Mouse (Mus musculus) stomach, embryonic 15.5 days (tissue): ENCODE data around the gene Hs1bp3. TPM values are rescaled to one million over a fixed set of nuclear protein-coding genes. Genes with fewer than 3 reads are reported as not detected.

ENCODE experiments used
- ATAC-seq: fragments of 200-750 bp; cut with Nextera tagmentation; 2 replicates; pipeline ENCODE4 v1.8.0; 2017; ENCODE audit warnings: low read depth, moderate number of reproducible peaks, moderate TSS enrichment; ENCODE audit not compliant: insufficient read depth, low FRiP score
- H3K27ac ChIP-seq: fragments of 300-500 bp; sonication (generic); 2 replicates; pipeline ENCODE4 v1.5.1; 2015; ENCODE audit warnings: mild to moderate bottlenecking, inconsistent platforms
- H3K27me3 ChIP-seq: fragments of 300-500 bp; sonication (generic); replicated peaks from 2 replicates; pipeline ENCODE4 v1.6.1; 2015; ENCODE audit warnings: inconsistent platforms
- H3K36me3 ChIP-seq: fragments of 300-500 bp; sonication (generic); 2 replicates; pipeline ENCODE4 v1.6.1; 2015; ENCODE audit warnings: inconsistent platforms
- H3K4me1 ChIP-seq: fragments of 300-500 bp; sonication (generic); 2 replicates; pipeline ENCODE4 v1.6.1; 2015; ENCODE audit warnings: inconsistent platforms
- H3K4me2 ChIP-seq: fragments of 300-500 bp; sonication (generic); 2 replicates; pipeline ENCODE4 v1.6.1; 2015; ENCODE audit warnings: mild to moderate bottlenecking, inconsistent platforms
- H3K4me3 ChIP-seq: fragments of 300-500 bp; sonication (generic); replicated peaks from 2 replicates; pipeline ENCODE4 v1.5.1; 2015; ENCODE audit warnings: inconsistent platforms
- H3K9ac ChIP-seq: fragments of 300-500 bp; sonication (generic); 2 replicates; pipeline ENCODE4 v1.6.1; 2015; ENCODE audit warnings: inconsistent platforms
- H3K9me3 ChIP-seq: fragments of 300-500 bp; sonication (generic); 2 replicates; pipeline ENCODE4 v1.6.1; 2016; ENCODE audit warnings: inconsistent platforms
- WGBS: fragments of 180-500 bp; shearing (Covaris S2); methylation state at CpG from one replicate; pipeline ENCODE4 v1.1.7; 2015; 5-methylcytosine and 5-hydroxymethylcytosine counted together
- polyA plus RNA-seq: library from polyadenylated mRNA; unstranded; fragments of >200 nt; fragmentation: Nextera tagmentation; extraction: Ambion mirVana; gene quantifications from 2 replicates; pipeline ENCODE4 v1.2.1, GENCODE M21; 2015

The Hs1bp3 gene
- polyA plus RNA-seq, 1 experiment from 2014 or later = 14.5 TPM

DNA sequence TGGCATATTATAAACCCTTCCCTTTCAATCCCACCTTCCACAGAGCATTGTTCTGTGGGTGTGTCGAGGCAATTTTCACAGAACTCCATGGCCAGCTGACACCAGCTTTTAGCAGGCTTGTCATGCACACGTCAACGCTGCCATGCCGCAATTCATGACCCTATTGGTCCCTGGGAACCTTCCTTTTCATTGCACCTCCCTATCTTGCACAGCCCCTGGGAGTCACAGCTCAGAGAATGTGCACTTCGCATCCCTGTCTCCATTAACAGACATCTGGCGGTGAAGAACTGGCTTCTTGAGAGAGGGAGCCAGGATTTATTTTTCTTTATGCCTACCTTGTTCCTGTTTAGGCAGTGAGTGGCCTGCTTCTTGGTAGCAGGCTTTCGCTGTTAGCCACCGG is 25.7 kb downstream of the Hs1bp3 start:
- 91% methylated on average over 8 of the region's 8 CpGs for WGBS
- H3K9me3 ChIP-seq = no peaks in the 10 kb centered on the region
- H3K4me3 ChIP-seq = no peak overlapping the region
- H3K27ac ChIP-seq = no peak overlapping the region
- no peak overlapping the region for H3K4me2 ChIP-seq
- H3K4me1 ChIP-seq = peaks cover 10% of the 10 kb centered on the region
- peaks cover 19% of the 10 kb centered on the region for H3K36me3 ChIP-seq
- no peak for ATAC-seq
- no peak overlapping the region for H3K9ac ChIP-seq
- no peaks in the 10 kb centered on the region for H3K27me3 ChIP-seq

DNA sequence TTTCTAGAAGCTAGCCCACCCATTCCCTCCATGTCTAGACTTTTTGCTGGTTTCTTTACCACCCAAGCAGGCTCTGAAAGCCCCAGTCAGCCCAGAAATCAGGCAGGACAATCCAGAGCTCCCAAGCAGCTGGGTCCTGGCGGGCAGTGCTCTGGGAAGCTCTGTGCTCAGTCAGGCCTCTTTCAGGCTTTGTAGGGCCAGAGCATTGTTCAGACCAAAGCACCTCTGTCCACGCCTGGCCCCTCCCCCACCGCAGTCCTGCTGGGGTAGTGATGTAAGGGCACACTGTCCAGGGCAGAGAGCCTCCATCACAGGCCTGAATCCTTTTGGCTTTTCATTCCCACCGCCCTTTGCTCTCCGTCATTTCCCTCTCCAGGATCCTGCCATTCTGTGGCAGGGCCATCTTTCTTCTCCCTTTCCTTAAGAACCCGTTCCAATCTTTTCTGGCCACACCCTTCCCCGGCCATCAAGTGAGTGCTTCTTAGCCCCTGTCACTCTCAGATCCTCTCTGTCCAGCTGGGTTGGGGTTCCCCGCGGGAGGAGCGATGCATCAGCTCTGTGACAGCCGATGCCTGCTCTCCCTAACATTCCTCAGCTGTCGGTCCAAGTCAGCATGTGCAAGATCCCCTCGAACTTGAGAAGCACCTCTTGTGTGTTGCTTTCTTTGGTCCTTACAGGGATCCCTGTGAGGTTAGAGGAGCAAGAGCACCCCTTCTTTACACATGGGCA is 26.5 kb downstream of the Hs1bp3 start:
- 42% methylated on average over 13 of the region's 13 CpGs for WGBS
- Histone ChIP-seq H3K9me3 (no peaks in the 10 kb centered on the region), H3K27ac (no peak overlapping the region)

DNA sequence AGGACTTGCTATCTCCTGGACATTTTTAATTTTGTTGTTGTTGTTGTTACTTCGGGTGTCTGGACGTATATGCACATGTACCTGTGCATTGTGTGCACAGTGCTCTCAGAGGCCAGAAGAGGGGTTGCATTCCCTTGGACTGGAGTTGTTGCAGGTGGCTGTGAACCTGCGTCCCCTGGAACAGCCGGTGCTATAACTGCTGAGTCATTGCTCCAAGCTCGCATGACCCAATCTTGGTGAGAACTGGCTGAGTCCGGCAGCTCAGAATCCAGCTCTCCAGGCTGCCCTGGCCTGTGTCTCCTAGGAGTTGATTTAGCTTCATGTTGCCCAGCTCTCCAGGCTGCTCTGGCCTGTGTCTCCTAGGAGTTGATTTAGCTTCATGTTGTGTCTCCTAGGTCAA is 27.8 kb downstream of the Hs1bp3 start:
- WGBS = 85% methylated on average over 6 of the region's 6 CpGs
- Histone ChIP-seq H3K27ac (no peak overlapping the region), H3K9ac (no peak overlapping the region), H3K36me3 (peaks cover 11% of the 10 kb centered on the region), H3K9me3 (no peaks in the 10 kb centered on the region), H3K27me3 (no peaks in the 10 kb centered on the region), H3K4me3 (no peak overlapping the region), H3K4me1 (peaks cover 10% of the 10 kb centered on the region), H3K4me2 (no peak overlapping the region)
- no peak for ATAC-seq

More for the DNA sequence above, 26.5 kb downstream of the Hs1bp3 start:
- H3K36me3 ChIP-seq = peaks cover 19% of the 10 kb centered on the region
- no peaks in the 10 kb centered on the region for H3K27me3 ChIP-seq
- no peak overlapping the region for H3K4me2 ChIP-seq
- H3K4me3 ChIP-seq = no peak overlapping the region
- no peak for ATAC-seq
- no peak overlapping the region for H3K9ac ChIP-seq
- peaks cover 10% of the 10 kb centered on the region for H3K4me1 ChIP-seq

DNA sequence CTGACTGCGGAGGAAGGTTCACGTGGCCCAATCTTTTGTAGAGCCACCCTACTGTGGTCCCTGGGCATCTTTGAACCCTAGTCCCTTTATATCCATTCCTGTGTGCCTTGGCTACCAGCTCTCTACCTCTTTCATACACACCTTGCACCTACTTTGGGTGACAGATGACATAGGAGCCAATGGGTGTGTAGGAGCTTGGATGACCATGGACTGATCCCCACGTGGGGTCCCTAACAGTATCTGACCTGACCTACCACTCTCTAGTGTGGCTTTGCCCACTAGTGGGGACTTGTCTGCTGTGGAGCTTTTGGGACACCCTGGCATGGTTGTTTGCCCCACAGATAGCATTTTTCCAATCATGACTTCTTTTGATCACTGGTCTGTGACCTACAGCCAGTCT is 30.1 kb downstream of the Hs1bp3 start:
- Histone ChIP-seq H3K4me1 (peaks cover 4% of the 10 kb centered on the region), H3K36me3 (no peaks in the 10 kb centered on the region), H3K9me3 (no peaks in the 10 kb centered on the region), H3K4me3 (no peak overlapping the region), H3K9ac (no peak overlapping the region), H3K4me2 (no peak overlapping the region), H3K27ac (no peak overlapping the region), H3K27me3 (no peaks in the 10 kb centered on the region)
- ATAC-seq = no peak
- WGBS = 95% methylated on average over 3 of the region's 3 CpGs

DNA sequence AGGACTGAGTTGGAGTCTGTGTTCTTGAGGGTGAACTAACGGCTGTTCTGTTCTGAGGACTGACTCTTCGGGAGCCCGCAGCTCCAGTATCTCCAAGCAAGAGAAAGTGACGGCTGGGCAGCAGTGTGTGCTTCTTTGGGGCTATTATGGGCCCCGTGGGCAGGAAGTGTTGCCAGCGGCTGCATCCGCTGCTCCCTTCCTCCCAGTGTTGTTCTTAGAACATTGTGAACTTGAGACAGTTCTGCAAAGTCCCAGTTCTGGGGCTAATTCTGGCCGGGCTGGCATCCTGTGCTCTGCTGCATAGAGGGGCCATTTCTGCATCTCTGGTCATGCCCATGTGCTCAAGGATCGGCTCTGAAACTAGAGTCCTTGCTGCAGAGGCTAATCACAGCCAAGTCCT is 31.7 kb downstream of the Hs1bp3 start:
- no peak overlapping the region for H3K4me3 ChIP-seq
- no peaks in the 10 kb centered on the region for H3K36me3 ChIP-seq
- H3K9ac ChIP-seq = no peak overlapping the region
- no peaks in the 10 kb centered on the region for H3K27me3 ChIP-seq
- H3K4me1 ChIP-seq = peaks cover 10% of the 10 kb centered on the region
- WGBS = 61% methylated on average over 9 of the region's 9 CpGs
- H3K4me2 ChIP-seq = no peak overlapping the region
- no peak for ATAC-seq
- peak overlapping the region; percentile 55; the same call in 1 of the 2 replicates for H3K27ac ChIP-seq
- no peaks in the 10 kb centered on the region for H3K9me3 ChIP-seq

DNA sequence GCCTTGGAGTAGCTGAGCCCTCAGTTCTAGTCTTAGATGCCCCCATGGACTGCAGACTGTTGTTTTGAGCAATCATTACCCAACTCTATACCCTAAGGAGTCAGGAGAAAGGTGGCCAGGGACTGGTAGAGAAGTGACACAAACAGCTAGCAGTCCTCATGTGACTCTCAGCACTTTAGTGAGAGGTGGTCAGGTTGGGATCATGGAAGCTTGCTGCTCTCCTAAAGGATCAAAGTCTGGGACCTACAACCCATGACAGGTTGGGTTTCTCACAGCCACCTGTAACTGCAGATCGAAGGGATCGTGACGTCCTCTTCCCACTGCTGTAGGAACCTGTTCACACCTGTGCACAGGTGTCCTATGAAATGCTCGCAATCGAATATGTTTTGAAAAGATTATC is 32.3 kb downstream of the Hs1bp3 start:
- Histone ChIP-seq H3K4me3 (no peak overlapping the region), H3K9me3 (no peaks in the 10 kb centered on the region), H3K36me3 (no peaks in the 10 kb centered on the region), H3K4me1 (peaks cover 12% of the 10 kb centered on the region), H3K27me3 (no peaks in the 10 kb centered on the region), H3K9ac (no peak overlapping the region), H3K4me2 (no peak overlapping the region), H3K27ac (no peak overlapping the region)
- WGBS = 90% methylated on average over 5 of the region's 5 CpGs
- no peak for ATAC-seq

DNA sequence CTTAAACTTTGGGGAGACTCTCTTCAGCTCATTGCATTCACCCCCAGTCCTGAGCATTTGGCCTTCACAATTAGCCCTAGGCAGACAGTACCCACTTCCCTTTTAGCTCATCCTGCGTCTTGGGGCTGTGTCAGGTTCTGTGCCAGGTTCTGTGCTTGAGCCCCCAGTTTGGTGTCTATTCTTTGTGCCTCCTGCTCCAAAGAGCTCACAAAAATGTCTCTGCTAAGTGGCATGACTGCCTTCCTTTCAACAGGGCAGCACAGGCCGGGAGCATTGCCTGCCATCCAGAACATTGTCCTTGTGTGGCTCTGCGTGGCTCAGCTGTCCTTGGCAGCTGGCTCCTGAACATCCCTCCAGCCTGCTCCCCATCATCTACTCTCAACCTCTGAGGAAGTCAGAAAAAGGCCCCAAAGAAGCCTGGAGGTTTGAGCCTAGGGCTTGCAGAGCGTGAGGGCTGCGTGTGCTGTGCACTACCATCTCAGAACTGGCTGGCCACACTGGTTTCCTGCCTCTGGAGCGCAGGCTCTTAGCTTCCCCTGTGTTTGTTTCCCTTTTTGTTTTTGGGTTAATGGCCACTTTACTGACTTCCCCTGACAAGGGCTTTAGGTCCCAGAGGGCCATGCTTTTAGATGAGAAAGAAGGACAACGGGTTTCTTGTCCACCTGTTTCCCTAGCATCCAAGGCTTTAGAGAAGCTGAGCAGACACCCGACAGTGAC is 34.7 kb downstream of the Hs1bp3 start:
- peaks cover 15% of the 10 kb centered on the region for H3K4me1 ChIP-seq
- H3K9ac ChIP-seq = no peak overlapping the region
- peak overlapping the region; percentile 17; the same call in 1 of the 2 replicates for H3K27ac ChIP-seq
- H3K4me3 ChIP-seq = no peak overlapping the region
- H3K36me3 ChIP-seq = no peaks in the 10 kb centered on the region
- no peak for ATAC-seq
- no peaks in the 10 kb centered on the region for H3K27me3 ChIP-seq
- WGBS = 75% methylated on average over 8 of the region's 8 CpGs
- H3K4me2 ChIP-seq = no peak overlapping the region
- no peaks in the 10 kb centered on the region for H3K9me3 ChIP-seq

DNA sequence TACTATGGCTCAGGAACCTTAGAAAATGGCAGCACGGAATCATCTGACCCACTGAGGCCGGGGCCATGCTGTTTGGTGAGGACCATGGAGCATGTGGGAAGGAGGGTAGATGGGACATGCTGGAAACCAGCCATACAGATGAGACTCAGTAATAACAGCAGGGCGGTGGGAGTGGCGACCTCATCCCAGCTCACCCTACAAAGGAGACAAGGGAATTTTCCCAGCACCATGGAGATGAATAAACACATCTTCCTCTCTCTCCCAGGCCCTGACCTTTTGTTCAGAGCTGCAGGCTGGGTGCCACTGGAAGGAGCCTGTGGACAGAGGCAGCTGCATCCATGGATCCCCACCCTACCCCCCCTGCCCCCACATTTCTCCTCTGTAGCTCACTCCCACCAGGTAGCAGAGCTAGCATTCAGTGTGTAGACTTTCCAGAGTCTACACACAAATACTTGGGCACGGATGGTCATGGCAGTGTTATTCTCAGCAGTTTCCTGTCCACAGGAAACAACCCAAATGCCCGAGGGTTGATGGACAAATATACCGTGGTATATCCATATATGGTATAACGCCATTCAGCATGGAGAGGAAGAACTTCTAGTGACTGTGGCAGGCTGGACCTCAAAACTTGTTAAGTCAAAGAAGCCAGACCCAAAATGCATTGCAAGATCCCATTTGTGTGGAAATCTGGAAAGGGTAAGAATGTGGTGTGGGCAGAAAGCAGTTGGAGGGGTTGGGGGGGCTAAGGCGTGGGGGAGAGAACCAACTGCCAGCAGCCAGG is 35.7 kb downstream of the Hs1bp3 start:
- Histone ChIP-seq H3K9ac (no peak overlapping the region), H3K36me3 (no peaks in the 10 kb centered on the region), H3K4me1 (peaks cover 19% of the 10 kb centered on the region), H3K4me2 (no peak overlapping the region), H3K4me3 (no peak overlapping the region), H3K27ac (no peak overlapping the region; the same call in none of the 2 replicates), H3K9me3 (no peaks in the 10 kb centered on the region), H3K27me3 (no peaks in the 10 kb centered on the region)
- ATAC-seq = no peak
- WGBS = 52% methylated on average over 9 of the region's 9 CpGs

DNA sequence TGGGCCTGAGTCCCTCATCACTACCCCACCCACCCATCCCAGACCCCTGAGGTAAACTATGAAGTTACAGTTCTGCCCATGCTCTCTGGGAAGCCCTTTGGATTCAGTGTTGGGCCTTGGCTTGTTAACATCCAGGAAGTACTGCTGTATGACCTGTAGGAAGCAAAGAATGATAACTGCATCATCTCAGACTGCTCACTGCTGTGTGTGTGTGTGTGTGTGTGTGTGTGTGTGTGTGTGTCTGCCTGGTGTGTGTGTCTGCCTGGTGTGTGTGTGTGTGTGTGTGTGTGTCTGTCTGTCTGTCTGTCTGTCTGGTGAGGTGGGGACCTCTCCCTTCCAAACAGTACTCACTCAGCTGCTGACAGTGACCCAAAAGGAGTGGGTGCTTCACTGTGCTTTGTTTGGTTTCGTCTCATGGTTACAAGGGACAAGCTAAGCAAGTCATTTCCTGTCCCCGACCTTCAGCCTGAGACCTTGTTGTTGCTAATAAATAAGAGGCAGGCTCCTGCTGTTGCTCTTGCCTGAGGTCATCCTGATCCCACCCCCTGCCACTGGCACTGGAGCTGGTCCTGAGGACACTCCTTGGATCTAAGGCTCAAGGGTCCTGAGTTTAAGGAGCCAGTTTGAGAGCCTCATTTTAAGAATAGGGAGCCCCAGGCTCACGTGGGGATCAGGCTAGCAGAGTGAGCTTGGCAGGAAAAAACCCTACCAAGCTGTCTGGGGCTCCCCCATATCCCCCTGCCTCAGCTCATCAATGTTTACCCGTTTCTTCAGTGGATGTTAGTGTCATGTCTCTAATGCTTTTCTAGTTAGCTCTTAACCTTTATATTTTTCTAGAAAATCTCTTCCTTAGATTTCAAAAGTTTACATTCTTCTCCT is 38.0 kb downstream of the Hs1bp3 start:
- Histone ChIP-seq H3K9ac (no peak overlapping the region), H3K4me3 (no peak overlapping the region), H3K9me3 (no peaks in the 10 kb centered on the region), H3K27ac (no peak overlapping the region), H3K27me3 (no peaks in the 10 kb centered on the region), H3K4me1 (peaks cover 19% of the 10 kb centered on the region), H3K36me3 (no peaks in the 10 kb centered on the region), H3K4me2 (no peak overlapping the region)
- ATAC-seq = no peak
- 35% methylated on average over 4 of the region's 4 CpGs for WGBS

DNA sequence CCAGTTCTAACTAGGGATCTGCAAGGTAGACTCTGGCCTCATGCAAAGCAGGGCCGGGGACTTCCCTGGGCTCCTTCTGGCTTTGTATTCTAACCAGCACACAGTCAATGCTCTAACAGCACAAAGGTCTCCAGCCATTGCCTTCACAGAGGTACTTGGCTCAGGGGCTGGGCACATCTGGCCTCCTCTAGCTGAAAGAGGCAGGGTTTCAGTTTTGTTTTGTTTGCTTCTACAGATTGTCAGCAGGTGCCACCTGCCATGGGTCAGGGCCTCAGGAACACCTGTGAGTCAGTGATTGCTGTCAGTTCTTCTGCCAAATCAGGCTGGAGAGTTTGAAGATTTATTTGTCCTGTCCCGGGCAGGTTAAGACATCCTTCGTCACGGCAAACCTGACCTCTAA is 39.8 kb downstream of the Hs1bp3 start:
- Histone ChIP-seq H3K36me3 (no peaks in the 10 kb centered on the region), H3K27me3 (no peaks in the 10 kb centered on the region), H3K27ac (no peak overlapping the region), H3K4me1 (peaks cover 24% of the 10 kb centered on the region), H3K4me2 (no peak overlapping the region), H3K9me3 (no peaks in the 10 kb centered on the region), H3K9ac (no peak overlapping the region), H3K4me3 (no peak overlapping the region)
- 62% methylated on average over 4 of the region's 4 CpGs for WGBS
- no peak for ATAC-seq

DNA sequence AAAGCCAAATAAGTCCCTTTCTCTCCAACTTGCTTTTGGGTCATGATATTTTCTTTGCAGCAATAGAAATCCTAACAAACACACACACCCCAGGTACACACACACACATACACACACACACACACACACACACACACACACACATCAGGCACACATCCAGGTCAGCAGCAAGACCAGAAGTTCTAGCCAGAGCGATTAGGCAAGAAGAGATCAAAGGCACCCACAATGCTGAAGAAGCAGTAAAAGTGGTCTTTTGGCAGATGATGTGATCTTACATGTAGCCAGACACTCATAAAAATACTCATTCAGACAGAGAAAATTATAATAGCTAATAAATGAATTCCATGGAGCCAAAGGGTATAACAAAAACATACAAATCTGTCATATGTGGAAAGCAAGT is 41.0 kb downstream of the Hs1bp3 start:
- Histone ChIP-seq H3K9me3 (no peaks in the 10 kb centered on the region), H3K4me2 (no peak overlapping the region), H3K4me1 (peaks cover 24% of the 10 kb centered on the region), H3K4me3 (no peak overlapping the region), H3K36me3 (no peaks in the 10 kb centered on the region), H3K27ac (no peak overlapping the region), H3K9ac (no peak overlapping the region), H3K27me3 (no peaks in the 10 kb centered on the region)
- WGBS = 82% methylated on average over 1 of the region's 1 CpGs
- ATAC-seq = no peak
